20 mouse cellular contexts compared by ENCODE assay signal in the genomic region with DNA sequence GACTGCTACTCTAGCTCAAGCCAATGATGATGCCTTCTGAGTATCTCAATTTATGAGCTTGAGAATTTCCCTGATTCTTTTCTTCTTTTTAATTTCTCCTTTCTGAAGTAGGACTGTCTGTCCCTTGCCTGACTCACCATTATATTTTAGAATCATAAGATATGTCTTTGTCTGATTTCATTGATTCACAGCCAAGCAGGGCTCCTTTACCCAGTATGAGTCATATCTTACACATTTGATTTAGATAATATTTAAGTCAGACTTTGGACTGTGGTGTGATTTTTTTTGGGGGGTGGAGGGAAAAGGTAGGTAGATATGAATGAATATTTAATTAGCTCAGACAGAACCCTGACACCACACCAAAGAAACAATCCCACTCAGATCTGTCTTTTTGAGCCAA.
A peak's percentile ranks its signal among the peaks of the same experiment; 100 is the strongest.
DNase-seq lines count a peak whose midpoint lies in the region; TF ChIP-seq lines count a peak whose summit lies in the region.
"Had no signal": no experiment of that assay in that cellular context is flagged by ENCODE, and none has a peak within 500 bp of the region (broad histone marks: within the 10 kb centered on the region; RNA-seq: fewer than 3 reads in every experiment).

No protein-coding gene starts in this region.

- peak; percentile 25 for DNase-seq in left cerebral cortex, adult 11 months (ENCODE audit: low spot score)
- no peak for DNase-seq in left cerebral cortex, postnatal 14 days (ENCODE audit: low spot score in 2 of 2)
- DNase-seq in right cerebral cortex, adult 2 months (ENCODE audit: low spot score in 2 of 2), result peak; percentile 18 to 27
- DNase-seq in right cerebral cortex, postnatal 25 days, result no peak
- no peak for DNase-seq in Muller cell, postnatal 12 days (ENCODE audit: inconsistent ontology term)
- DNase-seq in retina, postnatal 1 day, result no peak
- DNase-seq: adrenal gland, postnatal 10 days; B cell, adult 2 months; cerebellum, adult 11-12 months; cerebellum, adult 9-10 months; cerebellum, postnatal 25 days; gastrocnemius, adult 2 months; gastrocnemius, postnatal 25 days; heart, postnatal 36 days had no signal

- H3K4me1 ChIP-seq in embryonic fibroblast, embryonic 13.5 days (ENCODE audit: control insufficient read depth, insufficient read depth, low read length), result no peaks in the 10 kb centered on the region
- H3K4me1 ChIP-seq: forebrain, embryonic 10.5 days; heart, embryonic 13.5 days; hindbrain, embryonic 15.5 days had no signal

- TF ChIP-seq POLR2A in embryonic fibroblast, embryonic 13.5 days (IDR thresholded peaks at IDR 0.05; ENCODE audit: low read depth, low read length), result no peak

- no peak for TF ChIP-seq CTCF in embryonic fibroblast, embryonic 13.5 days (IDR thresholded peaks at IDR 0.05; ENCODE audit: borderline replicate concordance, insufficient read depth, low read length)

- peak overlapping the region; percentile 38; the same call in 1 of the 2 replicates for H3K27ac ChIP-seq in embryonic fibroblast, embryonic 13.5 days (ENCODE audit: insufficient read depth, low read length)
- H3K27ac ChIP-seq: embryonic facial prominence, embryonic 10.5 days; forebrain, embryonic 10.5 days; gastrocnemius, adult 2 months; heart, embryonic 13.5 days; hindbrain, embryonic 15.5 days had no signal

- H3K4me3 ChIP-seq in embryonic fibroblast, embryonic 13.5 days (ENCODE audit: insufficient read depth, low read length), result no peak overlapping the region
- H3K4me3 ChIP-seq: embryonic facial prominence, embryonic 10.5 days; erythroblast, embryonic 14.5 days; forebrain, embryonic 10.5 days; gastrocnemius, adult 2 months; heart, embryonic 13.5 days; hindbrain, embryonic 15.5 days had no signal

- intact Hi-C loops in left cerebral cortex, postnatal 14 days (cut with DNase I), result no loop called here

Comparison
In these comparisons a context has a peak if more than half of its experiments do, and no peak if none do; other contexts are left out.
1. DNase-seq: peak in left cerebral cortex, adult 11 months (single experiment) and right cerebral cortex, adult 2 months (2 of 2); none in left cerebral cortex, postnatal 14 days (0 of 2), right cerebral cortex, postnatal 25 days (single experiment), Muller cell, postnatal 12 days (single experiment) and retina, postnatal 1 day (single experiment).